Mouse (Mus musculus) G1E (cell line): ENCODE results near the gene Muc1. TPM values are rescaled to one million over a fixed set of nuclear protein-coding genes. Genes with fewer than 3 reads are reported as not detected.

Experiments
- ATAC-seq: 2 replicates; pipeline ENCODE4 v1.8.0; 2016; ENCODE audit warnings: mild to moderate bottlenecking; ENCODE audit not compliant: insufficient number of reproducible peaks, poor library complexity, low FRiP score, severe bottlenecking; ENCODE audit errors: extremely low read depth
- DNase-seq: peaks from one replicate; pipeline ENCODE4 v3.0.0; 2012; ENCODE audit warnings: low spot score
- H3K27me3 ChIP-seq: 2 replicates; pipeline ENCODE4 v1.6.1; 2012; ENCODE audit warnings: mild to moderate bottlenecking, low read length, inconsistent platforms; ENCODE audit not compliant: insufficient read depth
- H3K36me3 ChIP-seq: replicated peaks from 2 replicates; pipeline ENCODE3; 2012; ENCODE audit warnings: mild to moderate bottlenecking, inconsistent platforms
- H3K4me1 ChIP-seq: 2 replicates; pipeline ENCODE4 v1.6.1; 2012; ENCODE audit warnings: low read depth, low read length, inconsistent platforms, mixed read lengths; ENCODE audit not compliant: insufficient read depth
- H3K4me3 ChIP-seq: 2 replicates; pipeline ENCODE4 v1.5.1; 2012; ENCODE audit warnings: low read depth, mild to moderate bottlenecking, inconsistent platforms, low read length, moderate library complexity, mixed read lengths
- H3K9me3 ChIP-seq: replicated peaks from 2 replicates; pipeline ENCODE4 v1.6.1; 2012; ENCODE audit warnings: inconsistent platforms
- CTCF ChIP-seq: IDR thresholded peaks from 2 replicates; pipeline ENCODE4 v1.5.1; 2012; ENCODE audit warnings: low read depth, low read length, inconsistent platforms, mixed read lengths
- GATA1 ChIP-seq: IDR thresholded peaks from 2 replicates; pipeline ENCODE4 v1.6.1; 2012; ENCODE audit warnings: borderline replicate concordance, low read length, inconsistent platforms, mixed read lengths
- GATA2 ChIP-seq: IDR thresholded peaks from 2 replicates; pipeline ENCODE4 v1.6.1; 2012; ENCODE audit warnings: low read depth, low read length, inconsistent platforms, borderline replicate concordance
- POLR2AphosphoS5 ChIP-seq: IDR thresholded peaks from 2 replicates; pipeline ENCODE4 v1.6.1; 2012; ENCODE audit warnings: low read depth, low read length, inconsistent platforms; ENCODE audit not compliant: insufficient replicate concordance
- TAL1 ChIP-seq: conservative IDR thresholded peaks from 2 replicates; pipeline ENCODE4 v1.6.1; 2012; ENCODE audit warnings: low read depth, low read length, inconsistent platforms, mixed read lengths
- polyA plus RNA-seq: library from polyadenylated mRNA; stranded (reverse); fragments of >175 nt; gene quantifications from 2 replicates; pipeline ENCODE4 v1.2.3, GENCODE M21; 2012
- total RNA-seq, 2 experiments: library from RNA; stranded (forward) in 1 of 2; stranded (reverse) in 1 of 2; fragments of 200-1000 nt in 1 of 2; fragments of >200 nt in 1 of 2; fragmentation: Nextera tagmentation in 1 of 2; gene quantifications; 2 replicates each; pipeline ENCODE4 v1.2.3; 2014 to 2017

Gene Muc1
- total and polyA plus RNA-seq, 3 experiments, result 0.16 TPM; not detected in 2

- no peak overlapping the region; the same call in 1 of the 2 replicates for H3K4me3 ChIP-seq
- DNase-seq (no peak), ATAC-seq (no peak)
- H3K36me3 ChIP-seq, result no peaks in the 10 kb centered on the region
- no peaks in the 10 kb centered on the region for H3K9me3 ChIP-seq
- H3K27me3 ChIP-seq, result peaks cover 90% of the 10 kb centered on the region
- TF ChIP-seq GATA2 (no peak), TAL1 (no peak), CTCF (no peak), POLR2AphosphoS5 (no peak), GATA1 (no peak)
- H3K4me1 ChIP-seq, result peaks cover 43% of the 10 kb centered on the region
Measured at GRCm38 (mm10) chr3:89230561-89230960, 1.7 kb downstream of the Muc1 start.

GRCm38 (mm10) chr3:89231345-89231744 is 2.5 kb downstream of the Muc1 start:
- H3K4me3 ChIP-seq, result no peak overlapping the region

GRCm38 (mm10) chr3:89231772-89232275 is 3.0 kb downstream of the Muc1 start:
- no peak for DNase-seq
- TF ChIP-seq CTCF (no peak), POLR2AphosphoS5 (no peak), TAL1 (no peak), GATA2 (no peak), GATA1 (no peak)
- H3K27me3 ChIP-seq, result peaks cover 90% of the 10 kb centered on the region

More at GRCm38 (mm10) chr3:89231345-89231744, 2.5 kb downstream of the Muc1 start:
- H3K36me3 ChIP-seq, result no peaks in the 10 kb centered on the region
- peaks cover 90% of the 10 kb centered on the region for H3K27me3 ChIP-seq
- peaks cover 42% of the 10 kb centered on the region for H3K4me1 ChIP-seq
- ATAC-seq, result no peak
- DNase-seq, result no peak
- no peaks in the 10 kb centered on the region for H3K9me3 ChIP-seq
- no peak for TF ChIP-seq GATA1
- TF ChIP-seq TAL1, result no peak
- no peak for TF ChIP-seq GATA2
- no peak for TF ChIP-seq POLR2AphosphoS5
- TF ChIP-seq CTCF, result no peak

GRCm38 (mm10) chr3:89232614-89233013 is 3.8 kb downstream of the Muc1 start:
- H3K36me3 ChIP-seq, result no peaks in the 10 kb centered on the region
- peaks cover 31% of the 10 kb centered on the region for H3K4me1 ChIP-seq
- ATAC-seq (no peak), DNase-seq (no peak)
- no peaks in the 10 kb centered on the region for H3K9me3 ChIP-seq
- H3K4me3 ChIP-seq, result no peak overlapping the region
- TF ChIP-seq GATA1 (no peak), TAL1 (no peak), GATA2 (no peak), POLR2AphosphoS5 (no peak), CTCF (no peak)
- H3K27me3 ChIP-seq, result peaks cover 89% of the 10 kb centered on the region

More at GRCm38 (mm10) chr3:89231772-89232275, 3.0 kb downstream of the Muc1 start:
- no peak for ATAC-seq
- H3K9me3 ChIP-seq, result no peaks in the 10 kb centered on the region
- H3K4me3 ChIP-seq, result no peak overlapping the region
- peaks cover 38% of the 10 kb centered on the region for H3K4me1 ChIP-seq
- no peaks in the 10 kb centered on the region for H3K36me3 ChIP-seq

- peaks cover 97% of the 10 kb centered on the region for H3K27me3 ChIP-seq
- H3K9me3 ChIP-seq, result no peaks in the 10 kb centered on the region
- no peak overlapping the region for H3K4me3 ChIP-seq
- no peak for ATAC-seq
- H3K4me1 ChIP-seq, result peaks cover 32% of the 10 kb centered on the region
- TF ChIP-seq CTCF, result no peak
- no peaks in the 10 kb centered on the region for H3K36me3 ChIP-seq
- DNase-seq, result no peak
Measured at GRCm38 (mm10) chr3:89233562-89234110, 4.8 kb downstream of the Muc1 start.

- TF ChIP-seq TAL1 (no peak), POLR2AphosphoS5 (no peak), GATA2 (no peak), CTCF (no peak), GATA1 (no peak)
- Histone ChIP-seq H3K4me3 (no peak overlapping the region), H3K9me3 (no peaks in the 10 kb centered on the region), H3K36me3 (no peaks in the 10 kb centered on the region), H3K4me1 (peaks cover 29% of the 10 kb centered on the region), H3K27me3 (peaks cover 82% of the 10 kb centered on the region)
- no peak for DNase-seq
- no peak for ATAC-seq
Measured at GRCm38 (mm10) chr3:89236516-89236915, 7.7 kb downstream of the Muc1 start.

- ATAC-seq (no peak), DNase-seq (no peak)
- Histone ChIP-seq H3K4me3 (no peak overlapping the region), H3K27me3 (peaks cover 80% of the 10 kb centered on the region), H3K36me3 (no peaks in the 10 kb centered on the region), H3K4me1 (peaks cover 25% of the 10 kb centered on the region), H3K9me3 (no peaks in the 10 kb centered on the region)
- TF ChIP-seq GATA1, result no peak
- TF ChIP-seq GATA2, result no peak
- TF ChIP-seq CTCF, result no peak
- TF ChIP-seq POLR2AphosphoS5, result no peak
- TF ChIP-seq TAL1, result no peak
Measured at GRCm38 (mm10) chr3:89237682-89238081, 8.8 kb downstream of the Muc1 start.
